Mouse (Mus musculus): ENCODE data around the gene Gpm6b.

The Gpm6b gene

GRCm38 (mm10) chrX:166307437-166308222 is 68.9 kb downstream of the Gpm6b start:
- in situ Hi-C loops (cut with MseI, MboI), result no loop called here

GRCm38 (mm10) chrX:166308798-166309197 is 70.1 kb downstream of the Gpm6b start:
- in situ Hi-C loops (cut with MseI, MboI), result no loop called here

GRCm38 (mm10) chrX:166315251-166315650 is 76.5 kb downstream of the Gpm6b start:
- in situ Hi-C loops (cut with MseI, MboI), result no loop called here

GRCm38 (mm10) chrX:166316552-166317375 is 78.1 kb downstream of the Gpm6b start:
- in situ Hi-C loops (cut with MseI, MboI), result no loop called here

- in situ Hi-C loops (cut with MseI, MboI), result no loop called here
These were observed 78.6 kb downstream of the Gpm6b start for GRCm38 (mm10) chrX:166317376-166317679.

GRCm38 (mm10) chrX:166323226-166323625 is 84.5 kb downstream of the Gpm6b start:
- in situ Hi-C loops (cut with MseI, MboI), result no loop called here

- in situ Hi-C loops (cut with MseI, MboI), result no loop called here
These were observed 88.9 kb downstream of the Gpm6b start for GRCm38 (mm10) chrX:166327621-166328020.

GRCm38 (mm10) chrX:166328219-166328901 is 89.6 kb downstream of the Gpm6b start:
- in situ Hi-C loops (cut with MseI, MboI), result no loop called here

- in situ Hi-C loops (cut with MseI, MboI), result no loop called here
These were observed 90.3 kb downstream of the Gpm6b start for GRCm38 (mm10) chrX:166328904-166329451.

GRCm38 (mm10) chrX:166334516-166335136 is 95.9 kb downstream of the Gpm6b start:
- in situ Hi-C loops (cut with MseI, MboI), result no loop called here

GRCm38 (mm10) chrX:166338353-166338752 is 99.6 kb downstream of the Gpm6b start:
- in situ Hi-C loops (cut with MseI, MboI), result no loop called here

GRCm38 (mm10) chrX:166338784-166339520 is 100.2 kb downstream of the Gpm6b start:
- in situ Hi-C loops (cut with MseI, MboI), result no loop called here

- in situ Hi-C loops (cut with MseI, MboI), result no loop called here
These were observed 101.2 kb downstream of the Gpm6b start for GRCm38 (mm10) chrX:166339911-166340310.

- in situ Hi-C loops (cut with MseI, MboI), result no loop called here
These were observed 103.1 kb downstream of the Gpm6b start for GRCm38 (mm10) chrX:166341795-166342194.

- in situ Hi-C loops (cut with MseI, MboI), result no loop called here
These were observed 105.7 kb downstream of the Gpm6b start for GRCm38 (mm10) chrX:166344228-166345015.

- in situ Hi-C loops (cut with MseI, MboI), result no loop called here
These were observed 109.4 kb downstream of the Gpm6b start for GRCm38 (mm10) chrX:166348086-166348485.

- in situ Hi-C loops (cut with MseI, MboI), result no loop called here
These were observed 109.9 kb downstream of the Gpm6b start for GRCm38 (mm10) chrX:166348634-166349033.

GRCm38 (mm10) chrX:166351790-166352189 is 113.1 kb downstream of the Gpm6b start:
- in situ Hi-C loops (cut with MseI, MboI), result loop anchor here in 1 of 2 experiments (10.0 kb wide), 1 partner anchor 187 kb away; no protein-coding TSS in a partner anchor

GRCm38 (mm10) chrX:166353412-166353811 is 114.7 kb downstream of the Gpm6b start:
- in situ Hi-C loops (cut with MseI, MboI), result loop anchor here in 1 of 2 experiments (10.0 kb wide), 1 partner anchor 189 kb away; no protein-coding TSS in a partner anchor

- in situ Hi-C loops (cut with MseI, MboI), result loop anchor here in 1 of 2 experiments (10.0 kb wide), 1 partner anchor 190 kb away; no protein-coding TSS in a partner anchor
These were observed 116.2 kb downstream of the Gpm6b start for GRCm38 (mm10) chrX:166354913-166355312.

All from mouse trophoblast stem cell (cell line).